ENCODE assay signal across 9 mouse cellular contexts in the genomic region with DNA sequence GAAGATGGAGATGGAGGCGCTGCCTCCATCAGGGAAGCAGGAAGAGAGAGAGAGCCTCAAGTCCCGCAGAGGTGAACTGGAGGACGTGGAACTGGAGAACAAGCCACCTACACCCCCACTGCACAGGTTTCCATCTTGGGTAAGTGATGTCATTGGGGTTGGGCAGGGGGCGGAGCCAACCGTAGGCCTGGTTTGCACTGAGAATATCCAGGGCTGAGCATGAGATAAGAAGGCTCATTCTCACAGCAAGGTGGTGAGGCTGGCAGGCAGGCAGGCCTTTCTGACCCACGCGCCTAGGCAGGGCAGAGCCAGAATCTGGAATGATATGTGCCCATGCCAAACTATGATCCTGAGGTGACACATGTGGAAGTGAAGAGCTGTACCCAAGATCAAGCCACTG. TPM values are rescaled to one million over a fixed set of nuclear protein-coding genes. Genes with fewer than 3 reads are reported as not detected.
DNase-seq lines count a peak whose midpoint lies in the region; ATAC-seq and TF ChIP-seq lines count a peak whose summit lies in the region.
"Had no signal": no experiment of that assay in that cellular context is flagged by ENCODE, and none has a peak within 500 bp of the region (broad histone marks: within the 10 kb centered on the region; RNA-seq: fewer than 3 reads in every experiment).

No protein-coding gene starts in this region.

- no peak overlapping the region for H3K27ac ChIP-seq in heart, adult 2 months
- no peak overlapping the region for H3K27ac ChIP-seq in intestine, postnatal 0 days (ENCODE audit: low read depth, low read length)
- H3K27ac ChIP-seq in forebrain, embryonic 16.5 days (ENCODE audit: low read length) = no peak overlapping the region
- no peak overlapping the region for H3K27ac ChIP-seq in forebrain, embryonic 11.5 days (ENCODE audit: low read depth, low read length)
- H3K27ac ChIP-seq: hindbrain, embryonic 15.5 days had no signal

- TF ChIP-seq EP300 in heart, adult 2 months (IDR thresholded peaks at IDR 0.05; ENCODE audit: insufficient read depth, low read depth, low read length) = peak; percentile 98

- no peak for TF ChIP-seq CTCF in heart, adult 2 months (IDR thresholded peaks at IDR 0.05)
- TF ChIP-seq CTCF in intestine, postnatal 0 days (IDR thresholded peaks at IDR 0.05; ENCODE audit: low read depth) = no peak

- H3K4me1 ChIP-seq in heart, adult 2 months (ENCODE audit: control insufficient read depth, insufficient read depth, low read length) = peaks cover 4% of the 10 kb centered on the region; the same call in 1 of the 2 replicates
- H3K4me1 ChIP-seq in intestine, postnatal 0 days (replicated peaks; ENCODE audit: control insufficient read depth, insufficient read depth, low read length) = no peaks in the 10 kb centered on the region
- no peaks in the 10 kb centered on the region for H3K4me1 ChIP-seq in forebrain, embryonic 16.5 days (replicated peaks; ENCODE audit: control insufficient read depth, insufficient read depth, low read length)
- H3K4me1 ChIP-seq in forebrain, embryonic 11.5 days (replicated peaks; ENCODE audit: control insufficient read depth, insufficient read depth, low read length) = no peaks in the 10 kb centered on the region
- H3K4me1 ChIP-seq: hindbrain, embryonic 15.5 days had no signal

- WGBS in heart, adult 2 months = 53% methylated on average over 7 of the region's 7 CpGs
- 63% methylated on average over 7 of the region's 7 CpGs for WGBS in intestine, postnatal 0 days
- 94% methylated on average over 7 of the region's 7 CpGs for WGBS in forebrain, embryonic 16.5 days
- 91% methylated on average over 7 of the region's 7 CpGs for WGBS in forebrain, embryonic 11.5 days

- TF ChIP-seq POLR2A in heart, adult 2 months (IDR thresholded peaks at IDR 0.05; ENCODE audit: insufficient read depth, low read depth, low read length) = no peak

- no peaks in the 10 kb centered on the region for H3K79me2 ChIP-seq in heart, adult 2 months (replicated peaks; ENCODE audit: control insufficient read depth, insufficient read depth, low read length)

- DNase-seq in thymus, postnatal 14 days = peak; percentile 39
- DNase-seq in thymus, postnatal 0 days (ENCODE audit: low spot score) = no peak
- peak; percentile 67 to 82 for DNase-seq in heart, adult 2 months
- no peak for DNase-seq in urinary bladder, postnatal 14 days (ENCODE audit: low spot score)
- no peak for DNase-seq in forebrain, embryonic 11.5 days (ENCODE audit: low spot score)

- no peak overlapping the region for H3K4me2 ChIP-seq in intestine, postnatal 0 days (replicated peaks; ENCODE audit: low read depth)
- no peak overlapping the region for H3K4me2 ChIP-seq in forebrain, embryonic 16.5 days (ENCODE audit: low read length)
- H3K4me2 ChIP-seq in forebrain, embryonic 11.5 days (ENCODE audit: low read depth, low read length, severe bottlenecking) = no peak overlapping the region
- H3K4me2 ChIP-seq: hindbrain, embryonic 15.5 days had no signal

- no peaks in the 10 kb centered on the region for H3K27me3 ChIP-seq in heart, adult 2 months (ENCODE audit: control insufficient read depth, insufficient read depth, low read length)
- no peaks in the 10 kb centered on the region for H3K27me3 ChIP-seq in intestine, postnatal 0 days (replicated peaks; ENCODE audit: control insufficient read depth, insufficient read depth, low read length)
- no peaks in the 10 kb centered on the region for H3K27me3 ChIP-seq in forebrain, embryonic 16.5 days (replicated peaks; ENCODE audit: control insufficient read depth, insufficient read depth, low read length)
- H3K27me3 ChIP-seq in forebrain, embryonic 11.5 days (ENCODE audit: control insufficient read depth, insufficient read depth, low read length) = no peaks in the 10 kb centered on the region
- H3K27me3 ChIP-seq: hindbrain, embryonic 15.5 days; Patski had no signal

- ATAC-seq in intestine, postnatal 0 days = peak; percentile 62; the same call in 1 of the 2 replicates
- no peak for ATAC-seq in forebrain, embryonic 16.5 days
- ATAC-seq in forebrain, embryonic 11.5 days (replicated peaks; ENCODE audit: low FRiP score) = no peak
- ATAC-seq: Patski had no signal

- no peaks in the 10 kb centered on the region for H3K9me3 ChIP-seq in intestine, postnatal 0 days (ENCODE audit: control insufficient read depth)
- H3K9me3 ChIP-seq in forebrain, embryonic 16.5 days (ENCODE audit: control insufficient read depth, low read length) = no peaks in the 10 kb centered on the region
- no peaks in the 10 kb centered on the region for H3K9me3 ChIP-seq in forebrain, embryonic 11.5 days (ENCODE audit: control insufficient read depth, low read length)
- H3K9me3 ChIP-seq: hindbrain, embryonic 15.5 days had no signal

- H3K9ac ChIP-seq in heart, adult 2 months (ENCODE audit: low read depth, low read length) = no peak overlapping the region
- no peak overlapping the region for H3K9ac ChIP-seq in intestine, postnatal 0 days (ENCODE audit: low read depth, low read length)
- no peak overlapping the region for H3K9ac ChIP-seq in forebrain, embryonic 16.5 days (replicated peaks; ENCODE audit: low read depth, low read length)
- no peak overlapping the region for H3K9ac ChIP-seq in forebrain, embryonic 11.5 days (ENCODE audit: low read length)
- H3K9ac ChIP-seq: hindbrain, embryonic 15.5 days had no signal

- intact Hi-C loops in heart, adult 2 months (cut with DNase I) = no loop called here

- H3K4me3 ChIP-seq in heart, adult 2 months = no peak overlapping the region
- H3K4me3 ChIP-seq in intestine, postnatal 0 days (ENCODE audit: low read depth, low read length) = no peak overlapping the region
- no peak overlapping the region for H3K4me3 ChIP-seq in forebrain, embryonic 16.5 days (replicated peaks; ENCODE audit: low read length)
- no peak overlapping the region for H3K4me3 ChIP-seq in forebrain, embryonic 11.5 days (ENCODE audit: low read depth, low read length)
- H3K4me3 ChIP-seq: hindbrain, embryonic 15.5 days had no signal

- H3K36me3 ChIP-seq in heart, adult 2 months (ENCODE audit: control insufficient read depth, insufficient read depth, low read length) = no peaks in the 10 kb centered on the region
- peaks cover 36% of the 10 kb centered on the region for H3K36me3 ChIP-seq in intestine, postnatal 0 days (ENCODE audit: control insufficient read depth, insufficient read depth)
- no peaks in the 10 kb centered on the region for H3K36me3 ChIP-seq in forebrain, embryonic 16.5 days (ENCODE audit: control insufficient read depth, insufficient read depth)
- peaks cover 5% of the 10 kb centered on the region; the same call in 1 of the 2 replicates for H3K36me3 ChIP-seq in forebrain, embryonic 11.5 days (ENCODE audit: control insufficient read depth, insufficient read depth, low read length)

RNA-seq across cellular contexts. Expression of a gene that starts 26.3 kb away (rescaled TPM):
- 0.33 and 0.46 TPM in 2 replicates for polyA plus RNA-seq in thymus, postnatal 0 days (2015; fragmentation: Nextera tagmentation; extraction: Ambion mirVana)
- total RNA-seq in heart, adult 2 months (2021) = 1 to 10 TPM; 1.4 to 1.7 TPM
- 1.8 and 2.8 TPM in 2 replicates for polyA plus RNA-seq in heart, adult 2 months (2012; rRNA removed)
- polyA plus RNA-seq in intestine, postnatal 0 days (2015; fragmentation: Nextera tagmentation; extraction: Ambion mirVana) = 12.2 and 12.6 TPM in 2 replicates
- polyA plus RNA-seq in forebrain, embryonic 16.5 days (2015; fragmentation: Nextera tagmentation; extraction: Ambion mirVana) = 2.1 and 2.5 TPM in 2 replicates
- polyA plus RNA-seq in forebrain, embryonic 11.5 days (2014; fragmentation: Nextera tagmentation; extraction: Ambion mirVana) = 6.9 and 8.4 TPM in 2 replicates

RNA-seq across cellular contexts. Expression of a gene that starts 34.2 kb away (rescaled TPM):
- polyA plus RNA-seq in thymus, postnatal 0 days (2015; fragmentation: Nextera tagmentation; extraction: Ambion mirVana) = 18.0 and 19.5 TPM in 2 replicates
- total RNA-seq in heart, adult 2 months (2021) = 1 to 10 TPM; 3.4 to 4.4 TPM
- polyA plus RNA-seq in heart, adult 2 months (2012; rRNA removed) = 4.6 and 5.4 TPM in 2 replicates
- polyA plus RNA-seq in intestine, postnatal 0 days (2015; fragmentation: Nextera tagmentation; extraction: Ambion mirVana) = 18.2 and 20.9 TPM in 2 replicates
- 21.2 and 21.6 TPM in 2 replicates for polyA plus RNA-seq in forebrain, embryonic 16.5 days (2015; fragmentation: Nextera tagmentation; extraction: Ambion mirVana)
- polyA plus RNA-seq in forebrain, embryonic 11.5 days (2014; fragmentation: Nextera tagmentation; extraction: Ambion mirVana) = 29.9 and 30.0 TPM in 2 replicates

RNA-seq across cellular contexts. Expression of a gene that starts 47.8 kb away (rescaled TPM):
- 27.5 and 27.7 TPM in 2 replicates for polyA plus RNA-seq in thymus, postnatal 0 days (2015; fragmentation: Nextera tagmentation; extraction: Ambion mirVana)
- 1 to 10 TPM; 3.2 to 3.3 TPM for total RNA-seq in heart, adult 2 months (2021)
- polyA plus RNA-seq in heart, adult 2 months (2012; rRNA removed) = 4.2 and 9.8 TPM in 2 replicates
- 8.6 and 11.9 TPM in 2 replicates for polyA plus RNA-seq in intestine, postnatal 0 days (2015; fragmentation: Nextera tagmentation; extraction: Ambion mirVana)
- 62.1 and 66.7 TPM in 2 replicates for polyA plus RNA-seq in forebrain, embryonic 16.5 days (2015; fragmentation: Nextera tagmentation; extraction: Ambion mirVana)
- polyA plus RNA-seq in forebrain, embryonic 11.5 days (2014; fragmentation: Nextera tagmentation; extraction: Ambion mirVana) = 7.3 and 7.9 TPM in 2 replicates

Comparison
In these comparisons a context has a peak if more than half of its experiments do, and no peak if none do; other contexts are left out.
1. DNase-seq: peak in thymus, postnatal 14 days (single experiment) and heart, adult 2 months (2 of 2); none in thymus, postnatal 0 days (single experiment), urinary bladder, postnatal 14 days (single experiment) and forebrain, embryonic 11.5 days (single experiment).